Mouse (Mus musculus): Measurements from ENCODE around the gene Apom.

- no peak for TF ChIP-seq EP300 (IDR thresholded peaks at IDR 0.05; ENCODE audit: low read depth)
- TF ChIP-seq CTCF (IDR thresholded peaks at IDR 0.05; ENCODE audit: low read depth) = no peak
Measured at GRCm38 (mm10) chr17:35131500-35132173, at the start of gene Apom.
